Mouse (Mus musculus): ENCODE measurements around the gene Mcat.
"Not testable (repeated sequence)": the region's sequence is repeated elsewhere in the genome, so short reads cannot be mapped to it uniquely, and the experiment has no call there.

Mcat gene

GRCm38 (mm10) chr15:83509950-83510804 is 53.4 kb downstream of the Mcat start:
- DNase-seq (ENCODE audit: low spot score in 2 of 2), result no peak

GRCm38 (mm10) chr15:83501483-83501882 is 62.1 kb downstream of the Mcat start:
- DNase-seq (ENCODE audit: low spot score in 2 of 2), result not testable (repeated sequence)

GRCm38 (mm10) chr15:83500352-83500751 is 63.2 kb downstream of the Mcat start:
- peak in 1 of 2 experiments; percentile 61 for DNase-seq (ENCODE audit: low spot score in 2 of 2)

- DNase-seq (ENCODE audit: low spot score in 2 of 2), result no peak
These were observed 64.3 kb downstream of the Mcat start for GRCm38 (mm10) chr15:83499211-83499755.

GRCm38 (mm10) chr15:83497299-83497698 is 66.3 kb downstream of the Mcat start:
- no peak for DNase-seq (ENCODE audit: low spot score in 2 of 2)
